Mouse (Mus musculus): ENCODE results near the gene Obscn.
"Not testable (repeated sequence)": the region's sequence is repeated elsewhere in the genome, so short reads cannot be mapped to it uniquely, and the experiment has no call there.

Obscn gene

DNA sequence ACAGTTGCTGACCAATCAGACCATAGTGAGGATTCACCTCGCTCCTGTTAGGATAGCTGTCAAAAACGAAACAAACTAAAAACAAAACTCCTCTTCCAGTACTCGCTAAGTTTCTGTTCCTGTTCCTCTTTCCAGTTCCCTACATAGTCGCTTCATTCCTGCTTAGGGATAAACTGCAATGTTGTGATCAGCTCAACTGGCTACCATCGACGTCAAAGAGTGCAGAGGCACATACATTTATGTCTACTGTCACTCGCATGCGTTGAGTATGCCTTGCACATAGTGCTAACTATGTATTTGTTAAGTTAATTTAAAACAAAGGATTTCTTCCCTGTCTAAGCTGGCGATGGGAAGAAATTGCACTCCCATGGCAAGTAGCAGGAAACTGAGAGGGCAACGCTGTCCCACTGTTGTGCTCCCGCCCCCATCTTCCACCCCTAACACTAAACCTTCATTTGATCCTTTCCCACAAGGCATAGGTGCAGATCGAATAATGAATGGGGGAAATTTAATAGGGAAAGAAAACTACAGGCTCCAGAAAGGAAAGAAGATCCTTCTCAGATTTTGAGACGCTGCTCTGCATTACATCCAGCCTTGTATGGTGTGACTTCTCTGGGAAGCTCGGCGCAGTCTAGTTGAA lies 176.9 kb downstream of the Obscn start:
- no peak for DNase-seq

DNA sequence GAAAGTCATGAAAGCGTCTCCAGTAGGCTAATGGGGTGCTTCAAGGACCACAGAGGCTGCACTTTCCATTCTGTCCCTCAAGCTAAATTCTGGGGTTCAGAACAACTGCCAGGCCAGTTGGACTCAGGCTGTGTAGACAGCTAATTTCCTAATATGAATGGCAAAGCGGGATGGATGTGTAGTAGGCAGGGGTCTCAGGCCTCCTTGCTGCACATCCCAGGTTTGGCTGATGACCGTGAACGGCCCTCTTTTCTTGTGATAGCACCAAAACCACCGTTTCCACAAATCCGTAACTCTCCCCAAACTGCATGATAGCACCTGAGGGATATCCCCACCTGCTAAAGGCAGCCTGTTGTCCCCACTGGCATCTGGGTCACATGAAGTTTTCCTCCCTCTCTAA lies 177.7 kb downstream of the Obscn start:
- no peak for DNase-seq

DNA sequence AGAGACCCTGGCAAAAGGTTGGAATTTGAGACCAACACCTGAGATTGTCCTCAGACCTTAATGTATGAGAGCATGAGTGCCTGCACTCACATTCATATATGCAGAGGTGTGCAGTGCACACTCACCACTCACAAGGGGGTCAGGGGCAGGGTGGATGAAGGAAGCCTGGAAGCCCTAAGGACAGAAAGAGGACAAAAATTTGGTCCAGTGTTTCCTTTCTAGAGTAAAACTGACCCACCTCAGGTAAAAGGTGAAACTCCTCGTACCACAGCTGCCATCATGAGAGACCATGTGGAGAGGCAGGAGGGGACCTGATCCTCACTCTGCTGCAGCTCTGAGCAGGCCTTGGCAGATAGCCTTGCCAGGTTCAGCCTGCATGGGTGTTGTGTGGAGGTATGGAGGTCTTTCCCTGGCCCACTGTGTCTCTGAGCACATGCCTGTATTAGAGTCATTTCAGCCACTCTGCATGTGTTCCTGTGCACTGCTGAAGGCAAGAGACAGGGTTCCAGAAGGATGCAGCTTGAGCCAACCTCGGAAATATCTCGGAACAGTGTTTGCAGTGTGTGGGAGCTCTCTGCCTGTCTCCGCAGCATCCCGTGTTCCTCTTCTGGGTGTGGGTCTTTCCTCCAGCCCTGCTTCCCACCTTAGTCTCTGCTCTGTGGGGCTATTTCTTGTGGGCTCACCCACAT lies 178.8 kb downstream of the Obscn start:
- no peak for DNase-seq

DNA sequence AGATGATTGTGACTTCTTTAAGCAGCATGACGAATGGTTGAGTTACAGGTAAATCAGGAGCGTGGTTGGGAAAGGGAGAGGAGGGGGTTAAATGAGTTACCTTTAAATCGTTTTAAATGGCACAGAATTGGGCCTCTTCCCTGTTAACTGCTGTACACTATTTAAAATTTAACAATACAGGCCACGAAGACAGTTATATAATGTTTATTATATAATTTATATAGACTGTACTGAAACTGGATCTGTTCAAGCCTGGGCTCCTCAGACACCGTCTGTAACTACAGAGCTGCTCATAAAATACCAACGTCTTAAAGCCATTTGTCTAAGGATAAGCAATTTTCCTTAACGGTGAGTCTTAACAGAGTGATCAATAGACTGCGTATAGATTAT lies 180.3 kb downstream of the Obscn start:
- DNase-seq, result no peak

DNA sequence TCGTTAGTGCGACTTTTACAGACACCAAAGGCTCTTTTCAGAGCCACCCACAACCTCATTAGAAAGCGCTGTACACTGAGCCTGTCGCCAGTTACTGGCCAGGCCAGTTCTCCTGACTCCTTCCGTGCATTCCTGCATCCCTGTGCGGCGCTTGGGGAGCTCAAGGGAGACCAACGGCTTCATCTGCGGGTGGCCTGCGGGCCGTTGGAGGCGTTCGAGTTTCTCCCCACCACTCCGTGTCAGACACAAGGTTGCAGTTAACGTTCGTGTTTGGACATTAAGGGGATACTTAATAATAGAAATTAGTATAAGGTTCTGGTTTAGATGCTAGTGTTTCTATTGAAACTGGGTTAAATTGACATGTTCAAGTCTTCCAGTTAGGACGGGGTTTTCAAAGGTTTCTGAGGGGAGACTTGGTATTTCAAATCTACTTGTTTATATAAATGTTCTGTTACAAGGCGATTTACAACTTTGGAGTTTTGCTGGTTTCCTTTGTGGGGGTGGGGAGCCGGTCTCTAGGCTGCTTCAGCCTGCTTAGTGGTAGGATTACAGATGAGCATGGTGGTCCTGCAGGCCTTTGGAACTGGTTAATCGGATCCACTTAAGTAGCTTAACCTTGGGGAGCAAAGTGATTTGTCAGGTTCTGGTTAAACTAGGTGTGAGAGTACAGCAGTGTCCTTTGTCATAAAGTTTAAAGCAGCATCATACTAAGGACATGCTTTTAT lies 180.9 kb downstream of the Obscn start:
- peak; percentile 48 for DNase-seq

DNA sequence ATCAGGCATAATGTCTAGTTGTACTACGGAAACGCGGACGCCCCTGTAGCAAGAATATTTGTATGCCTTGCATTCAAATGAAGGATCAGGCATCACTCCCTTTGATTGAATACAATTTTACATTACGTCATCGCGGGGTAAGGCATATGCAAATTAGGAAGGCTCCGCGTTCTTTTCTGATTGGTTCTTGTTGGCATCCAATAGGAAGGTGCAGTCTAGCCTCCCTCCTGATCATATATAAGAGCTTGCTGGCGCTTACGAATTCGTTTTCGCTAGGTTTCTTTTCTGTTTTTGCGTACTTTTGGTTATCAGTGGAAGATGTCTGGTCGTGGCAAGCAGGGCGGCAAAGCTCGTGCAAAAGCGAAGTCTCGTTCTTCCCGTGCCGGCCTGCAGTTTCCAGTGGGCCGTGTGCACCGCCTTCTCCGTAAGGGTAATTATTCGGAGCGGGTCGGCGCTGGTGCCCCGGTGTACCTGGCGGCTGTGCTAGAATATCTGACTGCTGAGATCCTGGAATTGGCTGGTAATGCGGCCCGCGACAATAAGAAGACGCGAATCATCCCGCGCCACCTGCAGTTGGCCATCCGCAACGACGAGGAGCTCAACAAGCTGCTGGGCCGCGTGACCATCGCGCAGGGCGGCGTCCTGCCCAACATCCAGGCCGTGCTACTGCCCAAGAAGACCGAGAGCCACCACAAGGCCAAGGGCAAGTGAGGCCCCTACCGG lies 181.6 kb downstream of the Obscn start, which contains the start of the genes Hist3h2a and Trim17:
Gene Hist3h2a, plus strand, starts transcription at position 266 of the 723 bp plus-strand sequence.
Gene Trim17, plus strand, starts transcription at position 266 of the 723 bp plus-strand sequence.
- peak; percentile 94 for DNase-seq

DNA sequence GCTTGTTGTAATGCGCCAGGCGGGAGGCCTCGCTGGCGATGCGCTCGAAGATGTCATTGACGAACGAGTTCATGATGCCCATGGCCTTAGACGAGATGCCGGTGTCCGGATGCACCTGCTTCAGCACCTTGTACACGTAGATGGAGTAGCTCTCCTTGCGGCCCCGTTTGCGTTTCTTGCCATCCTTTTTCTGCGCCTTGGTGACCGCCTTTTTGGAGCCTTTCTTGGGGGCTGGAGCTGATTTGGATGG lies 182.1 kb downstream of the Obscn start:
- not testable (repeated sequence) for DNase-seq

DNA sequence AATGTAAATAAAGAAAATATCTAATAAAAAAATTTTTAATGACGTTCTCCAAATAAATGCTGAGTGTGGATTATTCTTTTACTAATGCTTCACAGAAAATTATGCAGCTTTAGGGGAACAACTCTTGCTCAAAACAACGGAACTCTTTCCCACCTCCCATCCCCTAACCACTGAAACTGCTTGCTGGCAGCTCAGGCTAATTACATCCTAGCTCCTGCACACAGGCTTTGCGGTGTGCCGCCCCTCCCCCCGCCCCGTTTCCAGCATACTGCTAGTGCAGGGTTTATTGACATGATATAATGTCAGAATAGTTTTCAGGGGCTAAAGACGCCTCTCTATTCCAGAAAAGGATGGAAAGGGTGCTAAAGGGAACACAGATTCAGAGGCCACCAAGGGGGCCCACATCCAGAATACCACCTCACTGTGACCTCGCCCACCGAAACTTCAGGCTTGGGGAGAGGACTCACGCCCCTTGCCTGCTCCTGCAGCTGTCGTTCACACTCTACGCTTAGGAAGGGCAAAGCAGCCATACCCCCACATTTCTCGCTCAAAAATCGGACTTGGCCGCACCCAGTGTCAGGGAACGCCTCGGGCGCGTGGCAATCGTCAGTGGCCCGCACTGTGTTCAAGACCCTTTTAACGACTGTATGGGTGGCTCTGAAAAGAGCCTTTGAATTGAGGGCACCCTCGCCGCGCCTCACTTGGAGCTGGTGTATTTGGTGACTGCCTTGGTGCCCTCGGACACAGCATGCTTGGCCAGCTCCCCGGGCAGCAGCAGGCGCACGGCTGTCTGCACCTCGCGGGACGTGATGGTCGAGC lies 182.6 kb downstream of the Obscn start:
- no peak for DNase-seq

DNA sequence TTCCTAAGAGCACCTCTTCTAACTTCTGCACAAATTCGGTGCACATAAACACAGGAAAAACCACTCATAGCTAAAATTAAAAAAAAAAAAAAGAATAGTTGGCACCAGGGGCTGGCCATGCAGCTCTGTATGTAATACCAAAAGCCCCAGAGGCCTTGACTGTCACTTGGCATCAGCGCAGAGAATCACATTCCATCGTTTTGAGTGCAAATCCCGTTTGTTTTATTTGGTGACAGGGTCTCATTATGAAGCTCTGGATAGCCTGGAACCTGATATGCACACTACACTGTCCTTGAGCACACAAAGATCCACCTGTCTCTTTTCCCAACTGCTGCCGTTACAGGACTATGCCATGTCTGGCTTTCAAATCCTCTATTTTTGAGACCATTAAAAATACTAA lies 185.0 kb downstream of the Obscn start:
- DNase-seq, result no peak

DNA sequence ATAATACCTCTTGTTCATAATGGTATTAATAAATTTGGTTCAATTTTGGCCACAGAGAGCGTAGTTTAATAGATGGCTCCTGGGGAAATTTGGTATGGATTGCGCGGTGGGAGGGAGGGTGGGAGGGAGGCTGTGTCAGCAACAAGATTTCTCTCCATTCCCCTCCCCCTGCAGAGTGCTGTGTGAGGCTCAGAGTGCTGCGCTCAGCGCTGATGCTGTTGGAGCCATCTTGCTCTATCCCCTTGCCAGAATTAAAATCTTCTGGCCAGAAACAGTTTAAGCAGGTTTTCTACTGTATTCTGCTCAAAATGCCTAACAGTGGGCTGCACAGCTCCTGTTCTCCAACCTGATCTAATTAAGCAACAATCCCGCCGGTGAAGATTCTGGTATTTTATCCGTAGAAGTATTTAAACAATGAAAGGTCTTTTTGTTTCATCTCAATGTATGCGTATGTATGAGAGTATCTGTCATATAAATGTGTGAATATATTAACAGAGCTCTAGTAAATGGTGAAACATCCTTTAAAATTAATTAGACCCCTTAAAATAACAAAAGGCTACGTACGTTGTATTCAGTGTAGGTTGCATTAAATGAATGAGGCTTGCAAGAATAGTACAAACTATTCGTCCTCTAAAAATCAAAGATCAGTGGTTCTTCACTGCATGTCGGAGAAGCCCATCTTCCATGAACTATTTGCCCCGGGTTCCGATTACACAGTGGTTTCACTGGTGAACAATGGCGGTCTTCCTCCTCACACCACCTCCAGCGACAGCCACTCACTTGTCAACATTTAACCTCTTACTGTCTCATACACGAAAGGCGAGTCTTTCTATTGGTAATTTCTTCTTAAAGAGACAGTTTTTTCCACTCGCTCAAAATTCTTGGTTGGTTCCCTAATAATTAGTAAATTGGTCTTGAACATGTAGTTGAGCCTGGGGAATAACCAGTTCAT lies 186.4 kb downstream of the Obscn start:
- no peak for DNase-seq

DNA sequence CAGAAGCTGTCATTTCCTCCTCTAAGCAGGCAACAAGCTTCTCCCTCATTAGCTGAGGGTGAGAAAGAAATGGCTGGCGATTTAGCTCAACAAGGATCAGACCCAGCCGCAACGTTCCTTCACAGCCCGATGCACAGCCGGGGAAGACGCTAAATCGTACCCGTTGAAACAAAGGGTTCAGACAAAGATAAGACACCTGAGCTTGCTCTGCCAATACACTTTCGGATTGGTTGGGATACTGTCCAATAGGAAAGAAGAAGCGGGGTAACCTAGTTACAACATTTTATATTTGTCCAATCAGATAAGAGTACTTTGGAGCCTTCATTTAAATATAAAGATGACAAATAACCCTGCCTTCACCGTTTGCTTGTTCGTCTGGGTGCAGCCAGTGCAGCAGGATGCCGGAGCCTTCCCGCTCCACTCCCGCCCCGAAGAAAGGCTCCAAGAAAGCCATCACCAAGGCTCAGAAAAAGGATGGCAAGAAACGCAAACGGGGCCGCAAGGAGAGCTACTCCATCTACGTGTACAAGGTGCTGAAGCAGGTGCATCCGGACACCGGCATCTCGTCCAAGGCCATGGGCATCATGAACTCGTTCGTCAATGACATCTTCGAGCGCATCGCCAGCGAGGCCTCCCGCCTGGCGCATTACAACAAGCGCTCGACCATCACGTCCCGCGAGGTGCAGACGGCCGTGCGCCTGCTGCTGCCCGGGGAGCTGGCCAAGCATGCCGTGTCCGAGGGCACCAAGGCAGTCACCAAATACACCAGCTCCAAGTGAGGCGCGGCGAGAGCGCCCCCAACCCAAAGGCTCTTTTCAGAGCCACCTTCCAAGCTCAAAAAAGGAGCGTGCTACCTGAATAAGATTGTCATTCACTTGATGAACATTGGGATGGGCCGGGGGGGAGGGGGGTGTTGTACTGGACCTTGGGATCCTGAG lies 187.4 kb downstream of the Obscn start, which contains the start of gene Hist3h2ba:
Gene Hist3h2ba, plus strand, starts transcription at position 379 of the 938 bp plus-strand sequence.
- DNase-seq, result peak; percentile 49

DNA sequence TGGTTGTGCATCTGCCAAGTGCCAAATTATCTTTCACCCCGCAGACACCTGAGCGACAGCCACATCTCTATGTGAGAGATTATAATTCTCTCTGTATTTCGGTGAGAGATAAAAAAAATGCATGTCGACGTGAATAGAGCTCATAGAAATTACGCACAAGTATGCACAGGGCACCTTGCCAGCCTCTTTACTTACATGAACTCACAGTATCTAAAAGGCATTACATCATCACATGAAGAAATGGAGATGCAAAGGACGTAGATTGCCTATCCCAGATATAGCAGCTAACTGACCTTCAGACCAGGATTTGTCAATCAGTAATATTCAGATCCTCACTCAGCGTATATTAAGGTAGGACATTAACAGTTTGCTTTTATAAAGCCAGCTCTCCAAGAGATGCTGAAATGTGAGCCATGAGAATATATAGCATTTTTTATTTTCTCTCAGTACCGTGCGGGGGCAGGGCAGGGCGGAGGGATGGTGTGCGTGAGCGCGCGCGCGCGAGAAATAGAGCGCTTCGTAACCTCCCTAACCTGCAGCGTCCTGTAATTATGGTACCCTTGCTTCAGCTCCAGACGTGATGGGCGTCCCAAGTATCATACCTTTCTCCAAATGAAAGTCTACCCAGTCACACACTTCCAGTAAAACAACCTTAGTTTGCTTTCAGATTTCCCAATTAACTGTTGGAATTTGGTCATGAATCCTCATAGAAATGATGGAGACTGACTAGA lies 188.2 kb downstream of the Obscn start:
- DNase-seq, result no peak

DNA sequence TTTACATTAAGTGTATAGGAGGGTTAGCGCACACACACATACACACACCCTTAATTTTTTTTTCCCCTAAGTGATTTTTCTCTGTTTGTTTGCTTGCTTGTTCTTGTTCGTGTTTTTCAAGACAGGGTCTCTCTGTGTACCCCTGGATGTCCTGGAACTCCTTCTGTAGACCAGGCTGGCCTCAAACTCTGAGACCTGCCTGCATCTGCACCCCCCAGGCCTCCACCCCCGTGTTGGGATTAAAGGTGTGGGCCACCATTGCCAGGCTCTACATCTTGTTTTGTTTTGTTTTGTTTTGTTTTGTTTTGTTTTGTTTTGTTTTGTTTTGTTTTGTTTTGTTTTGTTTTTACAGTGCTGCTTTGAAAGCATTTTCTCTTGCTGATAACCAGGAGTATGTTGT lies 188.9 kb downstream of the Obscn start:
- DNase-seq, result no peak
